Mouse (Mus musculus): ENCODE results near the gene Lix1l.

- TF ChIP-seq CTCF (IDR thresholded peaks at IDR 0.05; ENCODE audit: low read depth, low read length) (no peak), POLR2A (IDR thresholded peaks at IDR 0.05; ENCODE audit: extremely low read depth, insufficient read depth, low read length) (no peak)
Observed at GRCm38 (mm10) chr3:96599069-96599393, 1.9 kb upstream of the Lix1l start.

Measured in liver, adult 2 months (tissue).